Mouse (Mus musculus) bone marrow, adult 2 months (tissue): ENCODE data around the gene Crcp. TPM values are rescaled to one million over a fixed set of nuclear protein-coding genes. Genes with fewer than 3 reads are reported as not detected.
"Not testable (repeated sequence)": the region's sequence is repeated elsewhere in the genome, so short reads cannot be mapped to it uniquely, and the experiment has no call there.

Experiments
- H3K27ac ChIP-seq: fragments of 200-500 bp; 2 replicates; pipeline ENCODE4 v1.5.1; 2012; ENCODE audit warnings: low read depth, mild to moderate bottlenecking, control low read depth, inconsistent platforms, low read length; ENCODE audit not compliant: control insufficient read depth, poor library complexity, insufficient read depth
- H3K4me1 ChIP-seq: fragments of 200-500 bp; 2 replicates; pipeline ENCODE4 v1.6.1; 2011; ENCODE audit warnings: low read length; ENCODE audit not compliant: control insufficient read depth, insufficient read depth
- H3K4me3 ChIP-seq: fragments of 200-500 bp; replicated peaks from 2 replicates; pipeline ENCODE3; 2011; ENCODE audit warnings: mild to moderate bottlenecking, low read depth, low read length, control low read depth; ENCODE audit not compliant: control insufficient read depth
- CTCF ChIP-seq: fragments of 200-500 bp; IDR thresholded peaks from 2 replicates; pipeline ENCODE4 v1.5.1; 2011; ENCODE audit warnings: low read length, control low read depth; ENCODE audit not compliant: control insufficient read depth, insufficient read depth
- POLR2A ChIP-seq: fragments of 200-500 bp; IDR thresholded peaks from 2 replicates; pipeline ENCODE4 v1.6.1; 2011; ENCODE audit warnings: low read depth, mild to moderate bottlenecking, control low read depth, low read length, borderline replicate concordance; ENCODE audit not compliant: control insufficient read depth
- WGBS: fragments of 180-500 bp; shearing (Covaris S2); methylation state at CpG from one replicate; pipeline ENCODE4 v1.1.7; 2018; 5-methylcytosine and 5-hydroxymethylcytosine counted together
- polyA plus RNA-seq: library from polyadenylated mRNA; stranded (reverse); fragments of >200 nt; gene quantifications from 2 replicates; pipeline ENCODE4 v1.2.4, GENCODE M21; 2011; ENCODE audit warnings: low replicate concordance; ENCODE audit not compliant: missing spikeins, insufficient read depth, insufficient read length

The Crcp gene
- polyA plus RNA-seq, 1 experiment: 18.0 TPM

- Histone ChIP-seq H3K4me3 (no peak overlapping the region), H3K4me1 (no peaks in the 10 kb centered on the region; the same call in none of the 2 replicates), H3K27ac (no peak overlapping the region)
- 83% methylated on average over 19 of the region's 19 CpGs for WGBS
- TF ChIP-seq POLR2A: no peak
- TF ChIP-seq CTCF: no peak
Measured at GRCm38 (mm10) chr5:130031410-130032390, 2.6 kb downstream of the Crcp start.

DNA sequence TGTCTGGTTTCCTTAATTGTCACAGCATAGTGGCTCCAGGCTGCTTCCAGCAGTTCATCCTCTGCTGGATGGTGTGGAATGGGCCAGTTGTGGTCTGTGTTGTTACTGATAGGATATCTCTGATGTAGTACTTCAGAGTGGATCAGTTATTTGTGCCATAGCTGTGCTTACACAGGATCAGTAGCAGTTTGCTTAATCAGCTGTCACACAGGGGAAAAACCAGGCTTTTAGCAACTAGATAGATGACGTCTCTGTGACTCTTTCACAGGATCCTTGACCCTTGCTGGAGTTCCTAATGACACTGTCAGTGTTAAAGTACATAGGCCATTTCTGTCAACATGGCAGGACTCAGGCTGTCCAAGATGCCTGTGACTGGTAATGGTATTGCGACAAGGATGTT lies 4.8 kb downstream of the Crcp start:
- no peak overlapping the region for H3K27ac ChIP-seq
- WGBS: 67% methylated on average over 2 of the region's 2 CpGs

DNA sequence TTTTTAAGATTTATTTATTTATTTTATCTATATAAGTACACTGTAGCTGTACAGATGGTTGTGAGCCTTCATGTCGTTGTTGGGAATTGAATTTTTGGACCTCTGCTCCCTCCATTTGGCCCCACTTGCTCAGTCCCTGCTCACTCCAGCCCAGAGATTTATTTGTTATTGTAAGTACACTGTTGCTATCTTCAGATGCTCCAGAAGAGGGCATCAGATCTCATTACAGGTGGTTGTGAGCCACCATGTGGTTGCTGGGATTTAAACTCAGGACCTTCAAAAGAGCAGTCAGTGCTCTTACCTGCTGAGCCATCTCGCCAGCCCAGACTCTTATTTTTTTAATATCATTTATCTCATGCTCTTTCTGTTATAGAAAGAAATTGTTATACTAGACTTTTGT lies 7.2 kb downstream of the Crcp start:
- H3K4me3 ChIP-seq, H3K4me1 ChIP-seq, H3K27ac ChIP-seq: not testable (repeated sequence)
- 56% methylated on average over 2 of the region's 2 CpGs for WGBS

More for the DNA sequence above, 4.8 kb downstream of the Crcp start:
- TF ChIP-seq POLR2A (no peak), CTCF (no peak)
- Histone ChIP-seq H3K4me3 (no peak overlapping the region), H3K4me1 (no peaks in the 10 kb centered on the region; the same call in none of the 2 replicates)

- Histone ChIP-seq H3K27ac (no peak overlapping the region), H3K4me3 (no peak overlapping the region), H3K4me1 (no peaks in the 10 kb centered on the region; the same call in 1 of the 2 replicates)
- TF ChIP-seq CTCF: peak; percentile 85
- no peak for TF ChIP-seq POLR2A
- WGBS: 79% methylated on average over 19 of the region's 19 CpGs
Measured at GRCm38 (mm10) chr5:130037752-130038455, 8.8 kb downstream of the Crcp start.

GRCm38 (mm10) chr5:130040797-130041196 lies 11.7 kb downstream of the Crcp start:
- WGBS: 87% methylated on average over 4 of the region's 4 CpGs
- no peak for TF ChIP-seq CTCF
- no peak for TF ChIP-seq POLR2A

DNA sequence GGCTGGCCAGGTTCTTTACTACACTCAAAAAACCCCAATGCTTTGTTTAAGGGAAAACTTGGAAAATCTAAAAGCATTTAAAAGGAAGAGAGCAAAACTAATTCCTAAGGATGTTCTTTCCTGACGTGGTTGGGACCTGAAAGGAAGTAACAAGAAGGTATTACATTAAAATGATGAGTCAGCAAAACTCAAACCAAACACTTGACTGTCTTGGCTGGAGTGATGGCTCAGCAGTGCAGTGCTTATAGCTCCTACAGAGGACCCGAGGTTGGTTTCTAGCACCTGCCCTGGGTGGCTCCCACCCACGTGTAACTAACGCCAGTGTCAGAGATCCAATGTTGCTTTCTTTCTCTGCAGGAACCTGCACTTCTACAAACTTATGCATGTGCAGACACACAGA lies 12.2 kb downstream of the Crcp start:
- Histone ChIP-seq H3K27ac (no peak overlapping the region), H3K4me3 (no peak overlapping the region), H3K4me1 (no peaks in the 10 kb centered on the region)
- 58% methylated on average over 4 of the region's 4 CpGs for WGBS
- TF ChIP-seq CTCF: no peak
- TF ChIP-seq POLR2A: no peak

More at GRCm38 (mm10) chr5:130040797-130041196, 11.7 kb downstream of the Crcp start:
- H3K4me3 ChIP-seq: no peak overlapping the region
- no peaks in the 10 kb centered on the region for H3K4me1 ChIP-seq
- no peak overlapping the region for H3K27ac ChIP-seq

GRCm38 (mm10) chr5:130043741-130044140 lies 14.7 kb downstream of the Crcp start:
- TF ChIP-seq CTCF (no peak), POLR2A (no peak)
- WGBS: 91% methylated on average over 3 of the region's 3 CpGs
- Histone ChIP-seq H3K4me1 (no peaks in the 10 kb centered on the region), H3K27ac (no peak overlapping the region), H3K4me3 (no peak overlapping the region)

GRCm38 (mm10) chr5:130044201-130044695 lies 15.2 kb downstream of the Crcp start:
- no peaks in the 10 kb centered on the region for H3K4me1 ChIP-seq
- 56% methylated on average over 7 of the region's 7 CpGs for WGBS
- no peak overlapping the region for H3K4me3 ChIP-seq
- TF ChIP-seq POLR2A: no peak
- TF ChIP-seq CTCF: peak; percentile 49
- no peak overlapping the region for H3K27ac ChIP-seq
